Comparison of ENCODE assay signal across 23 mouse cellular contexts in the genomic region with DNA sequence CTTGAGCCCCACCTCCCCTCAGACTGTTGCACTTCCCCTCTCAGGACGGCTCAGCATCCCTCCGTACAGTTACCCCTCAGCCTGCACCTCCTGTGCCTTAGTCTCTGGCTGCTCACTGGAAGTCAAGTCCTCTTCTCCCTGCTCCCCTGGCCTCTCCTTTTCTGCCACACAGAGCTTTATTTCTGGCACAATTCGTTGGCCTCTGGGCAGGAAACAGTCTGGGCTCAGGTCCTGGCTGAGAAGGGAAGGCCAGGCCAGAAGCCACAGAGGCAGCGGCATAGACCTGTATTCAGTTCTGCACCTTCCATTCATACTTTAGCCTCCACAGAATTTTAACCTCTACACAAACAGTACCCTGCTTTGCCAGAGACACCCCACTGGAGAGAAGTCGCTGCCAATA.
"Had no signal": no experiment of that assay in that cellular context is flagged by ENCODE, and none has a peak within 500 bp of the region (broad histone marks: within the 10 kb centered on the region; RNA-seq: fewer than 3 reads in every experiment).

No protein-coding gene starts in this region.

- H3K4me1 ChIP-seq: lung, embryonic 15.5 days; midbrain, embryonic 10.5 days; neural tube, embryonic 13.5 days had no signal

- H3K36me3 ChIP-seq: liver, embryonic 12.5 days; liver, embryonic 15.5 days; lung, embryonic 15.5 days had no signal

- H3K4me3 ChIP-seq: kidney, embryonic 15.5 days; left cerebral cortex, adult 2 months; limb, embryonic 12.5 days; liver, embryonic 12.5 days; liver, embryonic 15.5 days; lung, embryonic 15.5 days; megakaryocyte, embryonic 14.5 days; midbrain, embryonic 10.5 days; midbrain, embryonic 13.5 days; myocyte; neural tube, embryonic 13.5 days; stomach, embryonic 15.5 days had no signal

- H3K27me3 ChIP-seq: kidney, embryonic 15.5 days; limb, embryonic 12.5 days; liver, embryonic 12.5 days; liver, embryonic 15.5 days; lung, embryonic 15.5 days; midbrain, embryonic 13.5 days; neural tube, embryonic 13.5 days; stomach, embryonic 15.5 days had no signal

- H3K9ac ChIP-seq: kidney, embryonic 15.5 days; limb, embryonic 12.5 days; liver, embryonic 12.5 days; liver, embryonic 15.5 days; lung, embryonic 15.5 days; midbrain, embryonic 13.5 days; neural tube, embryonic 13.5 days; stomach, embryonic 15.5 days had no signal

- H3K27ac ChIP-seq: kidney, embryonic 15.5 days; left cerebral cortex, adult 2 months; limb, embryonic 12.5 days; liver, embryonic 12.5 days; liver, embryonic 15.5 days; lung, embryonic 15.5 days; midbrain, embryonic 10.5 days; midbrain, embryonic 13.5 days; neural tube, embryonic 13.5 days; stomach, embryonic 15.5 days had no signal

- DNase-seq: kidney, postnatal 10 days; kidney, postnatal 36 days; layer of hippocampus, postnatal 36 days; liver; lung, adult 18-20 months; lung, postnatal 10 days; lung, postnatal 36 days; retina, postnatal 1 day; right cerebral cortex, postnatal 25 days; spleen, adult 18-20 months; thymus, postnatal 25 days had no signal
